Mouse (Mus musculus): ENCODE results near the gene Rcor1. TPM values are rescaled to one million over a fixed set of nuclear protein-coding genes. Genes with fewer than 3 reads are reported as not detected.

Rcor1 gene
- polyA plus RNA-seq, 1 experiment from 2014 or later = 4.5 TPM

GRCm38 (mm10) chr12:111076385-111076965 is 37.3 kb downstream of the Rcor1 start:
- Histone ChIP-seq H3K9ac (replicated peaks) (no peak overlapping the region), H3K36me3 (no peaks in the 10 kb centered on the region), H3K9me3 (replicated peaks) (no peaks in the 10 kb centered on the region), H3K27ac (replicated peaks) (no peak overlapping the region), H3K4me2 (no peak overlapping the region), H3K4me1 (peaks cover 10% of the 10 kb centered on the region; the same call in 1 of the 2 replicates), H3K27me3 (replicated peaks) (no peaks in the 10 kb centered on the region), H3K4me3 (replicated peaks) (no peak overlapping the region)
- WGBS = 81% methylated on average over 12 of the region's 12 CpGs
- no peak for ATAC-seq (ENCODE audit: low FRiP score)

GRCm38 (mm10) chr12:111085579-111085978 is 46.4 kb downstream of the Rcor1 start:
- Histone ChIP-seq H3K4me1 (peaks cover 13% of the 10 kb centered on the region), H3K9ac (replicated peaks) (no peak overlapping the region), H3K4me3 (replicated peaks) (no peak overlapping the region), H3K36me3 (peaks cover 8% of the 10 kb centered on the region; the same call in 1 of the 2 replicates), H3K27me3 (replicated peaks) (no peaks in the 10 kb centered on the region), H3K9me3 (replicated peaks) (no peaks in the 10 kb centered on the region), H3K27ac (replicated peaks) (no peak overlapping the region), H3K4me2 (no peak overlapping the region)
- WGBS = 88% methylated on average over 4 of the region's 4 CpGs
- ATAC-seq (ENCODE audit: low FRiP score) = no peak

GRCm38 (mm10) chr12:111087066-111087465 is 47.9 kb downstream of the Rcor1 start:
- Histone ChIP-seq H3K36me3 (peaks cover 8% of the 10 kb centered on the region; the same call in 1 of the 2 replicates), H3K9ac (replicated peaks) (no peak overlapping the region), H3K4me3 (replicated peaks) (no peak overlapping the region), H3K4me1 (peaks cover 13% of the 10 kb centered on the region), H3K27me3 (replicated peaks) (no peaks in the 10 kb centered on the region), H3K4me2 (no peak overlapping the region), H3K9me3 (replicated peaks) (no peaks in the 10 kb centered on the region), H3K27ac (replicated peaks) (no peak overlapping the region)
- no peak for ATAC-seq (ENCODE audit: low FRiP score)
- WGBS = 90% methylated on average over 1 of the region's 1 CpGs

GRCm38 (mm10) chr12:111088186-111088585 is 49.0 kb downstream of the Rcor1 start:
- H3K4me2 ChIP-seq = no peak overlapping the region
- H3K4me1 ChIP-seq = peaks cover 13% of the 10 kb centered on the region
- H3K9ac ChIP-seq (replicated peaks) = no peak overlapping the region
- WGBS = 34% methylated on average over 5 of the region's 5 CpGs
- ATAC-seq (ENCODE audit: low FRiP score) = no peak
- peaks cover 8% of the 10 kb centered on the region; the same call in 1 of the 2 replicates for H3K36me3 ChIP-seq
- H3K9me3 ChIP-seq (replicated peaks) = no peaks in the 10 kb centered on the region
- H3K4me3 ChIP-seq (replicated peaks) = no peak overlapping the region
- H3K27me3 ChIP-seq (replicated peaks) = no peaks in the 10 kb centered on the region
- no peak overlapping the region for H3K27ac ChIP-seq (replicated peaks)

GRCm38 (mm10) chr12:111088731-111089141 is 49.6 kb downstream of the Rcor1 start:
- Histone ChIP-seq H3K27me3 (replicated peaks) (no peaks in the 10 kb centered on the region), H3K4me2 (no peak overlapping the region), H3K4me1 (peaks cover 13% of the 10 kb centered on the region), H3K27ac (replicated peaks) (peak overlapping the region; percentile 28; the same call in 1 of the 2 replicates), H3K36me3 (peaks cover 3% of the 10 kb centered on the region; the same call in 1 of the 2 replicates), H3K9ac (replicated peaks) (no peak overlapping the region), H3K4me3 (replicated peaks) (no peak overlapping the region), H3K9me3 (replicated peaks) (no peaks in the 10 kb centered on the region)
- WGBS = 54% methylated on average over 3 of the region's 3 CpGs
- no peak for ATAC-seq (ENCODE audit: low FRiP score)

- Histone ChIP-seq H3K9ac (replicated peaks) (no peak overlapping the region), H3K36me3 (peaks cover 5% of the 10 kb centered on the region; the same call in 1 of the 2 replicates), H3K4me2 (no peak overlapping the region), H3K4me1 (peaks cover 13% of the 10 kb centered on the region), H3K4me3 (replicated peaks) (no peak overlapping the region), H3K9me3 (replicated peaks) (no peaks in the 10 kb centered on the region), H3K27ac (replicated peaks) (peak overlapping the region; percentile 28; the same call in 1 of the 2 replicates), H3K27me3 (replicated peaks) (no peaks in the 10 kb centered on the region)
- 78% methylated on average over 7 of the region's 7 CpGs for WGBS
- ATAC-seq (ENCODE audit: low FRiP score) = peak; percentile 35; the same call in 1 of the 2 replicates
Observed at GRCm38 (mm10) chr12:111089145-111089544, 50.0 kb downstream of the Rcor1 start.

GRCm38 (mm10) chr12:111090801-111091200 is 51.6 kb downstream of the Rcor1 start:
- H3K27me3 ChIP-seq (replicated peaks) = no peaks in the 10 kb centered on the region
- H3K9me3 ChIP-seq (replicated peaks) = no peaks in the 10 kb centered on the region
- H3K4me1 ChIP-seq = peaks cover 13% of the 10 kb centered on the region
- no peak overlapping the region for H3K4me2 ChIP-seq
- no peak overlapping the region for H3K9ac ChIP-seq (replicated peaks)
- peaks cover 8% of the 10 kb centered on the region; the same call in 1 of the 2 replicates for H3K36me3 ChIP-seq
- no peak overlapping the region for H3K27ac ChIP-seq (replicated peaks)
- no peak overlapping the region for H3K4me3 ChIP-seq (replicated peaks)
- no peak for ATAC-seq (ENCODE audit: low FRiP score)

- Histone ChIP-seq H3K27me3 (replicated peaks) (no peaks in the 10 kb centered on the region), H3K4me3 (replicated peaks) (no peak overlapping the region), H3K4me1 (peaks cover 13% of the 10 kb centered on the region), H3K4me2 (no peak overlapping the region), H3K9ac (replicated peaks) (no peak overlapping the region), H3K27ac (replicated peaks) (no peak overlapping the region), H3K9me3 (replicated peaks) (no peaks in the 10 kb centered on the region), H3K36me3 (peaks cover 8% of the 10 kb centered on the region; the same call in 1 of the 2 replicates)
- no peak for ATAC-seq (ENCODE audit: low FRiP score)
- 87% methylated on average over 10 of the region's 10 CpGs for WGBS
Observed at GRCm38 (mm10) chr12:111091981-111092380, 52.8 kb downstream of the Rcor1 start.

GRCm38 (mm10) chr12:111094073-111094472 is 54.9 kb downstream of the Rcor1 start:
- 91% methylated on average over 5 of the region's 5 CpGs for WGBS
- no peaks in the 10 kb centered on the region for H3K27me3 ChIP-seq (replicated peaks)
- H3K4me3 ChIP-seq (replicated peaks) = no peak overlapping the region
- peaks cover 8% of the 10 kb centered on the region; the same call in 1 of the 2 replicates for H3K36me3 ChIP-seq
- peaks cover 3% of the 10 kb centered on the region for H3K4me1 ChIP-seq
- no peak for ATAC-seq (ENCODE audit: low FRiP score)
- H3K9me3 ChIP-seq (replicated peaks) = no peaks in the 10 kb centered on the region
- no peak overlapping the region for H3K27ac ChIP-seq (replicated peaks)
- no peak overlapping the region for H3K4me2 ChIP-seq
- no peak overlapping the region for H3K9ac ChIP-seq (replicated peaks)

GRCm38 (mm10) chr12:111095086-111095485 is 55.9 kb downstream of the Rcor1 start:
- H3K4me1 ChIP-seq = no peaks in the 10 kb centered on the region
- H3K27ac ChIP-seq (replicated peaks) = no peak overlapping the region
- no peak overlapping the region for H3K4me3 ChIP-seq (replicated peaks)
- no peak overlapping the region for H3K4me2 ChIP-seq
- ATAC-seq (ENCODE audit: low FRiP score) = no peak
- H3K27me3 ChIP-seq (replicated peaks) = no peaks in the 10 kb centered on the region
- 94% methylated on average over 6 of the region's 6 CpGs for WGBS
- H3K36me3 ChIP-seq = peaks cover 8% of the 10 kb centered on the region; the same call in 1 of the 2 replicates
- no peak overlapping the region for H3K9ac ChIP-seq (replicated peaks)
- H3K9me3 ChIP-seq (replicated peaks) = no peaks in the 10 kb centered on the region

GRCm38 (mm10) chr12:111096249-111096648 is 57.1 kb downstream of the Rcor1 start:
- ATAC-seq (ENCODE audit: low FRiP score) = no peak
- Histone ChIP-seq H3K9me3 (replicated peaks) (no peaks in the 10 kb centered on the region), H3K4me1 (no peaks in the 10 kb centered on the region), H3K36me3 (peaks cover 8% of the 10 kb centered on the region; the same call in 1 of the 2 replicates), H3K4me2 (no peak overlapping the region), H3K27me3 (replicated peaks) (no peaks in the 10 kb centered on the region), H3K27ac (replicated peaks) (no peak overlapping the region), H3K9ac (replicated peaks) (no peak overlapping the region), H3K4me3 (replicated peaks) (no peak overlapping the region)
- 93% methylated on average over 6 of the region's 6 CpGs for WGBS

GRCm38 (mm10) chr12:111097036-111097435 is 57.9 kb downstream of the Rcor1 start:
- H3K4me1 ChIP-seq = no peaks in the 10 kb centered on the region
- WGBS = 91% methylated on average over 8 of the region's 8 CpGs
- no peaks in the 10 kb centered on the region for H3K27me3 ChIP-seq (replicated peaks)
- H3K27ac ChIP-seq (replicated peaks) = no peak overlapping the region
- no peaks in the 10 kb centered on the region for H3K9me3 ChIP-seq (replicated peaks)
- peaks cover 13% of the 10 kb centered on the region; the same call in 1 of the 2 replicates for H3K36me3 ChIP-seq
- no peak overlapping the region for H3K4me2 ChIP-seq
- no peak overlapping the region for H3K4me3 ChIP-seq (replicated peaks)
- ATAC-seq (ENCODE audit: low FRiP score) = no peak
- no peak overlapping the region for H3K9ac ChIP-seq (replicated peaks)
